Mouse (Mus musculus) brain, adult 10 weeks (tissue): ENCODE measurements around the gene Dmkn. TPM values are rescaled to one million over a fixed set of nuclear protein-coding genes. Genes with fewer than 3 reads are reported as not detected.

Source experiments
- polyA plus RNA-seq: library from polyadenylated mRNA; stranded (reverse); fragments of 350-450 nt; fragmentation: Illumina TruSeq; extraction: RNeasy Lipid Tissue Mini Kit (QIAGEN cat#74804); gene quantifications from one replicate; pipeline ENCODE4 v1.2.3, GENCODE M21; 2015; ENCODE audit warnings: low read depth, low replicate concordance

The Dmkn gene
- polyA plus RNA-seq = 14.4 TPM

GRCm38 (mm10) chr7:30763456-30763855, at the start of gene Dmkn:
Gene Dmkn (plus strand): TSS chr7:30763756.

GRCm38 (mm10) chr7:30729396-30730063, 34.0 kb upstream of the Dmkn start, which contains the start of gene Tmem147:
Gene Tmem147 (minus strand): TSS chr7:30729540.

GRCm38 (mm10) chr7:30743617-30744016, 19.9 kb upstream of the Dmkn start, which contains the start of gene Gapdhs:
Gene Gapdhs (minus strand): TSS chr7:30743681.

GRCm38 (mm10) chr7:30751086-30751669, 12.4 kb upstream of the Dmkn start, which contains the start of gene Sbsn:
Gene Sbsn (plus strand): TSS chr7:30751471.

GRCm38 (mm10) chr7:30787377-30788022, 23.9 kb downstream of the Dmkn start, which contains the start of gene Krtdap:
Gene Krtdap (plus strand): TSS chr7:30787896.

GRCm38 (mm10) chr7:30823675-30824074, 60.1 kb downstream of the Dmkn start, which contains the start of gene Ffar2:
Gene Ffar2 (minus strand): TSS chr7:30823775.

Other genes with a start within 250 kb of the Dmkn start
- 95.4 TPM for gene Arhgap33, start 228.7 kb upstream of the Dmkn start, polyA plus RNA-seq
- 7.9 TPM for gene Hspb6, start 211.6 kb upstream of the Dmkn start, polyA plus RNA-seq
- 4.5 TPM for gene Proser3, start 211.5 kb upstream of the Dmkn start, polyA plus RNA-seq
- 51.4 TPM for gene Lin37, start 203.9 kb upstream of the Dmkn start, polyA plus RNA-seq
- gene U2af1l4, start 200.5 kb upstream of the Dmkn start, polyA plus RNA-seq = 85.7 TPM
- 6.7 TPM for gene Gm49396, start 200.4 kb upstream of the Dmkn start, polyA plus RNA-seq
- gene Psenen, start 200.1 kb upstream of the Dmkn start, polyA plus RNA-seq = 158 TPM
- gene Igflr1, start 198.3 kb upstream of the Dmkn start, polyA plus RNA-seq = 1.5 TPM
- gene Kmt2b, start 175.0 kb upstream of the Dmkn start, polyA plus RNA-seq = 25.9 TPM
- not detected for gene Zbtb32, start 164.8 kb upstream of the Dmkn start, polyA plus RNA-seq
- gene Upk1a, start 150.9 kb upstream of the Dmkn start, polyA plus RNA-seq = 1.1 TPM
- gene Cox6b1, start 137.6 kb upstream of the Dmkn start, polyA plus RNA-seq = 1,546 TPM
- gene Etv2, start 127.9 kb upstream of the Dmkn start, polyA plus RNA-seq = not detected
- 72.4 TPM for gene Rbm42, start 113.4 kb upstream of the Dmkn start, polyA plus RNA-seq
- gene Haus5, start 98.8 kb upstream of the Dmkn start, polyA plus RNA-seq = 6.4 TPM
- gene Pmis2, start 92.2 kb upstream of the Dmkn start, polyA plus RNA-seq = not detected
- gene 2200002J24Rik, start 64.8 kb upstream of the Dmkn start, polyA plus RNA-seq = not detected
- 0.59 TPM for gene Atp4a, start 51.5 kb upstream of the Dmkn start, polyA plus RNA-seq
- 184 TPM for gene Tmem147, start 34.2 kb upstream of the Dmkn start, polyA plus RNA-seq
- not detected for gene Gapdhs, start 20.1 kb upstream of the Dmkn start, polyA plus RNA-seq
- 6.5 TPM for gene Sbsn, start 12.3 kb upstream of the Dmkn start, polyA plus RNA-seq
- not detected for gene Krtdap, start 24.1 kb downstream of the Dmkn start, polyA plus RNA-seq
- gene Ffar2, start 60.0 kb downstream of the Dmkn start, polyA plus RNA-seq = not detected
- not detected for gene Ffar3, start 92.4 kb downstream of the Dmkn start, polyA plus RNA-seq
- gene Ffar1, start 97.8 kb downstream of the Dmkn start, polyA plus RNA-seq = not detected
- 0.55 TPM for gene Cd22, start 116.6 kb downstream of the Dmkn start, polyA plus RNA-seq
- gene Mag, start 151.1 kb downstream of the Dmkn start, polyA plus RNA-seq = 324 TPM
- not detected for gene Hamp2, start 160.9 kb downstream of the Dmkn start, polyA plus RNA-seq
- gene Hamp, start 180.3 kb downstream of the Dmkn start, polyA plus RNA-seq = not detected
- 193 TPM for gene Usf2, start 193.0 kb downstream of the Dmkn start, polyA plus RNA-seq
- 8.0 TPM for gene Lsr, start 209.7 kb downstream of the Dmkn start, polyA plus RNA-seq
- gene Fam187b, start 210.0 kb downstream of the Dmkn start, polyA plus RNA-seq = not detected